Mouse (Mus musculus) bone marrow macrophage, adult 2 months (primary cell): ENCODE measurements around the gene Sox14.
A peak's percentile ranks its signal among the peaks of the same experiment; 100 is the strongest.

Experiments used
- CTCF ChIP-seq: IDR thresholded peaks from 2 replicates; pipeline ENCODE4 v1.5.1; 2012; ENCODE audit warnings: low read depth, mild to moderate bottlenecking, low read length, moderate library complexity
- POLR2A ChIP-seq: IDR thresholded peaks from 2 replicates; pipeline ENCODE4 v1.6.1; 2012; ENCODE audit warnings: mild to moderate bottlenecking, low read depth, low read length, borderline replicate concordance

GRCm38 (mm10) chr9:99846820-99847219 lies 29.1 kb downstream of the Sox14 start:
- peak; percentile 73 for TF ChIP-seq CTCF
- no peak for TF ChIP-seq POLR2A
